Mouse (Mus musculus) adrenal gland (tissue): ENCODE measurements around the gene Kcnj12.

Source experiments
- intact Hi-C: fragments of 180-260 bp; cut with DNase I; formaldehyde crosslinking; loops from one replicate; pipeline ENCODE4 v1.15.1; 2025

Kcnj12 gene

GRCm38 (mm10) chr11:61104241-61104901 is 82.0 kb downstream of the Kcnj12 start:
- intact Hi-C loops = loop anchor here (10.0 kb wide), 2 partner anchors 240 to 300 kb away; partner anchors contain the start of gene Slc47a2

DNA sequence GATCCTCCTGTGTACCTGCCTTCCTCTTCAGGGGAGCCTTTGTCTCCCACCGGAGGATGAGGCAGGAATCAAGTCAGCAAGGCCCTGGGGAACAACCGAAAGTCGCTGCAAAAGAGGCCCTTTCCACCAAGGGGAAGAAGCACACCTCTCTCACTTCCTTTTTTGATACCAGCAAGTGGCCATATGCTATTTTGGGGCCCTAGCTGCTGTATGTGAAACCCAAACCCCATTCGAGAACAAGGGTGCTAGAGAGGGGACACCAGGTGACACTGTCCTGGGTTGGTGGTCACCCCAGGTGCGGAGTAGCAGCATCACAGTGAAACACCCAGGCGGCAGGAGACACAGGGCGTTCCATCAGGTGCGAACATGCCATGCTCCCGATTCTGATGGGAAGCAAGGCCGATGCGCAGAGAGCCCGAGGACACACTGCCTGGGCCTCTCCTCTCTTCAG is 86.6 kb downstream of the Kcnj12 start:
- intact Hi-C loops = loop anchor here (5.0 to 10.0 kb wide), 3 partner anchors 33 to 296 kb away; partner anchors contain the start of gene Slc47a2

- intact Hi-C loops = loop anchor here (5.0 to 10.0 kb wide), 3 partner anchors 33 to 295 kb away; partner anchors contain the start of gene Slc47a2
Measured at GRCm38 (mm10) chr11:61109707-61110106, 87.3 kb downstream of the Kcnj12 start.

DNA sequence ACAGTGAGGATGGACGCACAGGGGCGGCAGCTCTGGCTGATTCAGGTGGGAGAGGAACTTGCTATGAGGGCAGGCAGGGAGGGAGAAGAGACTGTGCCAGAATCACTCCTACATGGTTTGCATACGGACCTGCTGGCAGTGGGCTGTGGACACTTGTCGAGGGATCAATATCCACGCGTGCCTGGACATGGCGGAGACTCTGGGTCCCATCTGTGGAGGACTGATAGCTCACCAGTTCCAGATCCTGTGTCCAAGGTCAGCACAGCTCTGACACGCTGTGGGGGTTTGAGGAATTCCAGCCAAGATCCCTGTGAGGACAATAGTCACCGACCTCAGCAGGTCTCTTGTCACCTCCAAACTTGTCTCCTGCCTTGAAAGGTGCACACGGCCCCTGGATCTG is 87.7 kb downstream of the Kcnj12 start:
- intact Hi-C loops = no loop called here

DNA sequence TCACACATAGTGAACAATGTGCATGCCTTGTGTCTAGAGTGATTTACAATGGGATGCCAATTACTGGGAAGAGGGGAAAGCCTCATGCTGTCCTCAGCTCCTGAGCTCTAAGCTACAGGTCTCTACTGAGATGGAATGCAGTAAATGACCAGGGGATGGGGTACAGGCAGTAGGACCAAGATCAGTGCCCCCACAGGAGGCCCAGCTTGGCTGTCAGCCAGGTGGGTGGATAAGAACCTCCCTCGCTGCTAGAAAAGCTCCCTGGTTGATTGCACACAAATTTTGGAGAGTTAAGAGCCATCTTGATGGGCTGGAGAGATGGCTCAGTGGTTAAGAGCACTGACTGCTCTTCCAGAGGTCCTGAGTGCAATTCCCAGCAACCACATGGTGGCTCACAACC is 88.6 kb downstream of the Kcnj12 start:
- intact Hi-C loops = no loop called here

DNA sequence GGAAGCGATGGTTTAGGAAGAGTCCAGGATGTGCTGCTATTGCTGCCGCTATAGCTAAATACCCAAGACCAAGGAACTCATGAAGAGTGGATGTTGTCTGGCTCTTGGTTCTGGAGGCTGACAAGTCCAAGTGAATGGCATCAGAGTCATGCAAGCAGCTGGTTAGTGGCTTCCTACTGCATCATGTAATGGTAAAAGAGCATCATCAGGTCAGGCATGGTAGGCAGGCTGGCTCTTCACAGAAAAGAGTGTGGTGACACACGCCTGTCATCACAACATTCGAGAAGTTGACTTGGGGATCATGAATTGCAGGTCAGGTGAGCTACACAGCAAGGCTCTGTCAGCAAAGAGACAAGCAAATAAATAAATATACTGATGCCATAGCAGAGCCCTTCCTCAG is 89.1 kb downstream of the Kcnj12 start:
- intact Hi-C loops = no loop called here

DNA sequence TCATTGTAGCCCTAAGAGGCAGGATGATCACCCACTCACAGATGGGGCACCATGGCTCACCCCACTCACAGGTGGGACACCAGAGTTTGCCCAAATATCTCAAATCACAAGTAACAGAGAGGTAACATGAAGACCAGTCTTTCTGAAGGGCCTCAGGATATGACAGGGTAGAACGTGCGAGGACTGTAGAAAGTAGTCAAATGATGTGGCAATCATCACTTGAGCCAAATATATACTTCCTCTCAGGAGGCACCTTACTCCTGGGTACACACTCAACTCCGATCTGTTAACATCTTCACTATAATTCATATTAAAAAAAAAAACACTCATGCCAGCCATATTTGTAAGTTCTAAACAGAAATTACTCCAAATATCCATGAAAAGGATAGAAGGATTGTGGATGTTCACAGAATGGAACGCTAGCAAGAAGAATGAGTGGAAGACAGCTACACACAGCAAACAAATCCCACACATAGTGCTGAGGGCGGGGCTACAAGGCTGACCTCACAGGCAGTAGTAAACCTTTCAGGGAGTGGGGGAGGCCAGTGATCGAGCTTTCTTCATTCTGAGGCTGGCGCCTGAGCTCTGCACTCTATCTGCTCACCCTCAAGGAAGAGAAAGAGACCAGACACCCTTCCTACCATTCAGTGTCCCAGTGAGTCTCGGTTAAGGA is 90.1 kb downstream of the Kcnj12 start:
- intact Hi-C loops = no loop called here

DNA sequence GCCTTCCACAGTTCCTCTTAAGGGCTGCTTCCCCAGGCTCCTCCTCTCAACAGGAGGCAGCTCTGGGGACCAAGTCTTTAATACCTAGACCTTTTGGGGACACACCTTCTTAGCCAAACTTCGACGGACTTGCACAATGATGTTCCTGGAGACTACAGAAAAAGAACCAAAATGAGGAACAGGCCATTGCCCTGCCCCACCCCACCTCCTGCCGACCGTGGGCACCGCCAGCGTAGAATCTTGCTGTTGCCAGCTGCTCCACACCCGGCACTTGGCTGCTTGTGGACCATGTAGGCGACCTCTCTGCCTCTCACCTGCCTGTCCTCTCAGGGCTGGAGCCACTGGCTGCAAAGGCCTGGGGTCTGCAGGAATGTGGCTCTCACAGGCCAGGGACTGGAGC is 93.9 kb downstream of the Kcnj12 start:
- intact Hi-C loops = no loop called here

DNA sequence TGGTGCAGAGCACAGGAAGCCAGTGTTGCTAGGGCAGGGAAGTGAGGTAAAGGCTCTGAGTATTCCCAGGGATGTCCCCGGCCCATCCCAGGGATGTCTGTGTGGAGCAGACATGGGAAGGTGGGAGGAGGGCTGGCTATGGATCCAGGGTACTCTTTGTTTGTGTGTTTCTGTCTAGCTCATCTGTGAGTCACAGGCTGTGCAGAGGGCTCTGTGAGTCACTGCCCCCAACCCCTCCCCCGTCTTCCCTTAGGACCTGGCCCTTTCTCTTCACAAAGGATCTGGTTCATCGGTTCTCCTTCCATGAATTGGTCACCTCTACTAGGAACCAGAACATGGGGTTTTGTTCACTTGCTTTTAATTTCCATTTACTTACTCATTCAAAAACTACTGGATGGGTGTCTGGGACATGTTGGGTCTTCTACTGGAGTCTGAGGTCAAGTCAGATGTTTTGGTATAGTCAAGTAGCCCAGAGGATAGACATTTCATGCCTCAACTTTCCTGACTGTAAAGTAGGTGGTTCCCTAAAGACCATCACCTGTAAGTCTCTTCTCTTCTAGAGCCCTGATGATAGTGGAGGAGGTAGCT is 97.7 kb downstream of the Kcnj12 start:
- intact Hi-C loops = loop anchor here (10.0 kb wide), 1 partner anchor 495 kb away; no protein-coding TSS in a partner anchor
